Mouse (Mus musculus) liver, embryonic 16.5 days (tissue): ENCODE results near the gene Gsc2. TPM values are rescaled to one million over a fixed set of nuclear protein-coding genes. Genes with fewer than 3 reads are reported as not detected.

Experiments
- ATAC-seq: fragments of 200-750 bp; cut with Nextera tagmentation; 2 replicates; pipeline ENCODE4 v1.8.0; 2017; ENCODE audit warnings: low read depth, mild to moderate bottlenecking, moderate number of reproducible peaks, moderate library complexity
- H3K27ac ChIP-seq: fragments of 300-500 bp; sonication (generic); 2 replicates; pipeline ENCODE4 v1.5.1; 2014; ENCODE audit warnings: mild to moderate bottlenecking, low read length
- H3K27me3 ChIP-seq: fragments of 300-500 bp; sonication (generic); 2 replicates; pipeline ENCODE4 v1.6.1; 2014; ENCODE audit warnings: low read depth, low read length, mixed read lengths; ENCODE audit not compliant: control insufficient read depth, insufficient read depth
- H3K36me3 ChIP-seq: fragments of 300-500 bp; sonication (generic); 2 replicates; pipeline ENCODE4 v1.6.1; 2014; ENCODE audit warnings: mild to moderate bottlenecking; ENCODE audit not compliant: control insufficient read depth, insufficient read depth
- H3K4me1 ChIP-seq: fragments of 300-500 bp; sonication (generic); 2 replicates; pipeline ENCODE4 v1.6.1; 2014; ENCODE audit warnings: low read depth, low read length, mixed read lengths; ENCODE audit not compliant: control insufficient read depth
- H3K4me2 ChIP-seq: fragments of 300-500 bp; sonication (generic); 2 replicates; pipeline ENCODE4 v1.6.1; 2014; ENCODE audit warnings: low read depth, low read length, mixed read lengths
- H3K4me3 ChIP-seq: fragments of 300-500 bp; sonication (generic); 2 replicates; pipeline ENCODE4 v1.5.1; 2014; ENCODE audit warnings: low read depth, mild to moderate bottlenecking, low read length
- H3K9ac ChIP-seq: fragments of 300-500 bp; sonication (generic); 2 replicates; pipeline ENCODE4 v1.6.1; 2014; ENCODE audit warnings: low read depth, low read length
- H3K9me3 ChIP-seq: fragments of 300-500 bp; sonication (generic); replicated peaks from 2 replicates; pipeline ENCODE4 v1.6.1; 2016; ENCODE audit warnings: low read length; ENCODE audit not compliant: control insufficient read depth
- WGBS: fragments of 180-500 bp; shearing (Covaris S2); extraction: QIAGEN DNeasy Blood & Tissue Kit; methylation state at CpG from one replicate; pipeline ENCODE4 v1.1.7; 2014; ENCODE audit not compliant: insufficient replicate concordance; 5-methylcytosine and 5-hydroxymethylcytosine counted together
- polyA plus RNA-seq: library from polyadenylated mRNA; unstranded; fragments of >200 nt; fragmentation: Nextera tagmentation; extraction: Ambion mirVana; gene quantifications from 2 replicates; pipeline ENCODE4 v1.2.1, GENCODE M21; 2015

The Gsc2 gene
- polyA plus RNA-seq, 1 experiment from 2014 or later: not detected

GRCm38 (mm10) chr16:17928627-17929104 is 13.8 kb upstream of the Gsc2 start:
- no peaks in the 10 kb centered on the region for H3K27me3 ChIP-seq
- WGBS: 0% methylated on average over 9 of the region's 9 CpGs
- H3K9ac ChIP-seq: peak overlapping the region; percentile 85
- H3K4me1 ChIP-seq: peaks cover 21% of the 10 kb centered on the region
- ATAC-seq: peak; percentile 53
- peak overlapping the region; percentile 90 for H3K27ac ChIP-seq
- no peaks in the 10 kb centered on the region for H3K36me3 ChIP-seq
- no peaks in the 10 kb centered on the region for H3K9me3 ChIP-seq
- peak overlapping the region; percentile 99 for H3K4me2 ChIP-seq
- peak overlapping the region; percentile 86 for H3K4me3 ChIP-seq

GRCm38 (mm10) chr16:17928087-17928580 is 13.3 kb upstream of the Gsc2 start, which contains the start of gene Slc25a1:
Gene Slc25a1 (minus strand): TSS chr16:17928219.
- peak within 1 kb of the TSS; percentile 99 for H3K4me2 ChIP-seq
- H3K4me3 ChIP-seq: peak within 1 kb of the TSS; percentile 86
- under 1% methylated on average over 47 of the region's 47 CpGs for WGBS
- no peaks in the 10 kb centered on the region for H3K9me3 ChIP-seq
- peak within 1 kb of the TSS; percentile 90 for H3K27ac ChIP-seq
- peak within 1 kb of the TSS; percentile 85 for H3K9ac ChIP-seq
- no peaks in the 10 kb centered on the region for H3K36me3 ChIP-seq
- H3K4me1 ChIP-seq: peaks cover 19% of the 10 kb centered on the region
- no peaks in the 10 kb centered on the region for H3K27me3 ChIP-seq
- peak; percentile 88 for ATAC-seq

- Histone ChIP-seq H3K27ac (peak overlapping the region; percentile 90), H3K4me2 (peak overlapping the region; percentile 99), H3K36me3 (no peaks in the 10 kb centered on the region), H3K4me3 (peak overlapping the region; percentile 86), H3K4me1 (peaks cover 22% of the 10 kb centered on the region), H3K9ac (peak overlapping the region; percentile 85), H3K27me3 (no peaks in the 10 kb centered on the region), H3K9me3 (no peaks in the 10 kb centered on the region)
- ATAC-seq: peak; percentile 12
- 1% methylated on average over 71 of the region's 72 CpGs for WGBS
Measured at GRCm38 (mm10) chr16:17927351-17928082, 12.7 kb upstream of the Gsc2 start.

GRCm38 (mm10) chr16:17922163-17922538 is 7.3 kb upstream of the Gsc2 start:
- Histone ChIP-seq H3K4me3 (peak overlapping the region; percentile 89), H3K27ac (peak overlapping the region; percentile 88), H3K36me3 (no peaks in the 10 kb centered on the region), H3K27me3 (peaks cover 6% of the 10 kb centered on the region; the same call in 1 of the 2 replicates), H3K9me3 (no peaks in the 10 kb centered on the region), H3K4me2 (peak overlapping the region; percentile 91), H3K9ac (peak overlapping the region; percentile 74), H3K4me1 (peaks cover 20% of the 10 kb centered on the region)
- peak; percentile 16; the same call in 1 of the 2 replicates for ATAC-seq
- WGBS: under 1% methylated on average over 14 of the region's 14 CpGs

GRCm38 (mm10) chr16:17921325-17922162 is 6.7 kb upstream of the Gsc2 start:
- Histone ChIP-seq H3K9ac (peak overlapping the region; percentile 74), H3K27ac (peak overlapping the region; percentile 88), H3K27me3 (peaks cover 11% of the 10 kb centered on the region), H3K9me3 (no peaks in the 10 kb centered on the region), H3K4me2 (peak overlapping the region; percentile 91), H3K4me3 (peak overlapping the region; percentile 89), H3K36me3 (no peaks in the 10 kb centered on the region), H3K4me1 (peaks cover 20% of the 10 kb centered on the region)
- WGBS: 1% methylated on average over 47 of the region's 47 CpGs
- peak; percentile 92 for ATAC-seq

- Histone ChIP-seq H3K9me3 (no peaks in the 10 kb centered on the region), H3K4me3 (no peak overlapping the region), H3K9ac (peak overlapping the region; percentile 5; the same call in 1 of the 2 replicates), H3K4me2 (peak overlapping the region; percentile 91), H3K27me3 (peaks cover 21% of the 10 kb centered on the region), H3K27ac (no peak overlapping the region), H3K4me1 (peaks cover 20% of the 10 kb centered on the region), H3K36me3 (no peaks in the 10 kb centered on the region)
- no peak for ATAC-seq
- WGBS: 38% methylated on average over 20 of the region's 20 CpGs
Measured at GRCm38 (mm10) chr16:17920586-17920985, 5.7 kb upstream of the Gsc2 start.

- Histone ChIP-seq H3K9ac (peak within 1 kb of the TSS; percentile 78), H3K36me3 (peaks cover 16% of the 10 kb centered on the region), H3K9me3 (no peaks in the 10 kb centered on the region), H3K27me3 (peaks cover 45% of the 10 kb centered on the region), H3K4me3 (peak within 1 kb of the TSS; percentile 85), H3K4me1 (peaks cover 16% of the 10 kb centered on the region), H3K27ac (0 out of 2 replicates have a peak within 1 kb of the TSS, but pooled peaks have one; percentile 31), H3K4me2 (peak within 1 kb of the TSS; percentile 71)
- ATAC-seq: peak; percentile 95
- 0% methylated on average over 35 of the region's 35 CpGs for WGBS
Measured at GRCm38 (mm10) chr16:17911052-17911595, 3.7 kb downstream of the Gsc2 start, which contains the start of gene Ess2. Gene Ess2 (minus strand): TSS chr16:17911348.

- Histone ChIP-seq H3K36me3 (peaks cover 8% of the 10 kb centered on the region; the same call in 1 of the 2 replicates), H3K27me3 (no peaks in the 10 kb centered on the region), H3K9ac (no peak within 1 kb of the TSS), H3K27ac (no peak within 1 kb of the TSS), H3K9me3 (no peaks in the 10 kb centered on the region), H3K4me1 (no peaks in the 10 kb centered on the region), H3K4me2 (no peak within 1 kb of the TSS), H3K4me3 (no peak within 1 kb of the TSS)
- 75% methylated on average over 14 of the region's 14 CpGs for WGBS
- no peak for ATAC-seq
Measured at GRCm38 (mm10) chr16:17898462-17898861, 16.4 kb downstream of the Gsc2 start, which contains the start of the genes Dgcr2 and Tssk2. Gene Dgcr2 (minus strand): TSS chr16:17898562. Gene Tssk2 (plus strand): TSS chr16:17898637.
